Mouse (Mus musculus): Measurements from ENCODE around the gene Ccdc86.

Gene Ccdc86

DNA sequence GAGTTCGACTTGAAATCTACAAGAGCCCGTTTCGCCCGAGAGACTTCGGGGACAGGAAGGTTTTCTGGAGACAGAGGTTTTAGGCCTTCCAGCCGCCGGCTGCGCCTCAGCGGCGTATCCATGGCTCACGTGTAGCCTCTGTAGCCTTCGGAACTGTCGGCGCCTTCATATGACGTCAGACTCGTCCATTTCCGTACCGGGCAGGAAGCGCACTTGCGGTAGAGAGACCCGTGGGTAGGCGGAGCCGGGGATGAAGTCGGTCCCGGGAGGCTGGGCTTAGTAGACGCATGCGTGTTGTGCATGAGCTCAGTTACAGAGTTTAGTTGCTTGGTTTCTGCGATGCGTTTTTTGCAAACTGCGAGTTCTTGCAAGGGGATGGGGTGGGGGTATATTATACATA is at the start of gene Ccdc86:
Gene Ccdc86 (minus strand): TSS at position 155 of the 400 bp plus-strand sequence.
- in situ Hi-C loops (cut with MboI; ENCODE audit: unreplicated experiment in 2 of 2): no loop called here

DNA sequence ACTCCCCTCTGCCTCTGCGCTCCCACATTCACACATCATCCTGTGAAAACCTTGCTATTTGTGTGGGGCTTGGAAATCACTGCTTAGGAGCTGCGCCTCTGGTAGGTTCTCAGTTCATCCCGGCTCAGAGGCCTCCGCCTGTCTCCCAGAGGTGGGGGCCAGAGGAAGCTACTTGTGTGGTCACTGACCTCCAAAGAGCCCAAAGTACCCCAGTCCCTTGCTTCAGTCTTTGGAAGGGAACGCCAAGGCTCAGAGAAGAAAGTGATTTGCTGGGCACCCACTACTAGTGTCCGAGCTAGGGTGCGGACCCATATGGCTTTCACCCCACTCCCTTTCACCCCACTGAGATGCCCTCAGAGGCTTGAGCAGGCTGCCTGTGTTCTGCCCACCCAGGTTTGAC is 44.1 kb upstream of the Ccdc86 start, which contains the start of gene Ms4a15:
Gene Ms4a15 (minus strand): TSS at position 101 of the 400 bp plus-strand sequence.
- in situ Hi-C loops (cut with MboI; ENCODE audit: unreplicated experiment in 2 of 2): no loop called here

DNA sequence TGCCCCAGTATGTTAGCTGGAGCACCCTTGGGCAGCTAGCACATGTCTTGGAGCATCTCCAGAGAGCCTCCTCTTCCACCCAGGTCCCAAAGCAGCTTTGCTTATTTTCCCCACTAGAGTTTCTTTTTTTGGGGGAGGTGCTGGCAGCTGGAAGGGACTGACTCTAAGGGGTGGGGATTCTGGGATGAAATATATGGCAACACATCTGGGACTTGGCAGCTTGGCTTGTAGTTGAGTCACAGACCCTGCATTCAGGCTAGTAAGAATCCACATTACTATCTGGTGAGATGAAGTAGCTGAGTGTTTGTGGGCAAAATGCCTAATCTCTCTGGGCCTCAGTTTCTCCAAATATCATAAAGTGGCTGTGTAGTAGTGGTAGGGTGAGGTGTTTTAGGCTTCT is 42.8 kb upstream of the Ccdc86 start:
- in situ Hi-C loops (cut with MboI; ENCODE audit: unreplicated experiment in 2 of 2): no loop called here

DNA sequence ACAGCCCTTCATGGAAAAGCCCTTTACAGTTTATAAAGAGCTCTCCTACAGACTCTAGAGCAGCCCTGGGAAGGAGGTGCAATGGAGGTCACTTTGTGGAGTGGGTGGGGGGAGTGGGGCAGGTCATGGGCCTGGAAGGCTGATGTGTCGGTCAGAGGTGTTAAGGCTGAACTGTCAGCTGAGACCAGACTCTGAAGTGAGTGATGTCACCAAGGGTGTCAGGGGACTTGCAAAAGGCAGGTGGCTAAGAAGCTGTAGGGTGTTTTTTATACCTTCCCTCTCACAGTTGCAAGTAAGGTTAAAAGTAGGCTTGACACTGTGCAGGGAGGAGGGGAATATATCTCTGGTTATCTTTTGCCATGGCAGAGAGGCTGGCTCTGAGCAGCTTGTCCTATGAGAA is 41.7 kb upstream of the Ccdc86 start:
- in situ Hi-C loops (cut with MboI; ENCODE audit: unreplicated experiment in 2 of 2): no loop called here

DNA sequence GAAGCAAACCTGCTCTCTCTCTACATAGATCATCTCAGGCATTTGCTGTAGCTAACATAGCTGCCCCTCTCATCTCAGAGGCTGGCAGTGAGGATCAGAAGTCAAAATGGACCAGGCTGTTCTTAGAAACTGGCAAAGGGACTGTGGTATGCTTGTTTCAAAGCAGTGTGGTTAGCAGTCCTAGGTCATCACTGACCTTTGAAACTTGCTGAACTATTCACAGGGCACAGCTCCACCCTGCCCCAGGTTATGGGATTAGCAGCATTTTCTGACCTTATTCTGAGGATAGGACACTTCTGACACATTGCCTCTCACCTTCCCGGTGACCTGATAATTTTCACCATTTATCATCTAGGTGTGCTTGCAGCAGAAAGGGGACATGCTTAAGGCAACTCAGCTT is 39.5 kb upstream of the Ccdc86 start:
- in situ Hi-C loops (cut with MboI; ENCODE audit: unreplicated experiment in 2 of 2): no loop called here

DNA sequence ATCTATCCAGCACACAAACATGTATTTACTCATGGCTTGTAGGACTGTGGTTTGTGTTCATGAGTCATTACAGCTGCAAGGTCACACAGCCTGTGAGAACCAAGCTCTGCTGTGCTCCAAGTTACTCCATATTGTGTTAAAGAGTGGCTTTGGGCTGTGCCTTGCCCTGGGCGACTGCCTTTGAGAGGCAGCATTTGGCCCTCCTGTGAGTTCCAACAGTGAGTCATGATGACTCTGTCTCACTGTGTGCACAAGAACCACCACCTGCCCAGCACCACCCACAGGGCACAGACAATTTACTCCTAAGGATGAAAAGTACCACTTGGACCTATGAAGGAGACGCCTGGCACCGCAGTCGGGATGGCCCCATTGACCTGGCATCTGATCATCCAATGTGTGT is 36.8 kb upstream of the Ccdc86 start:
- in situ Hi-C loops (cut with MboI; ENCODE audit: unreplicated experiment in 2 of 2): no loop called here

DNA sequence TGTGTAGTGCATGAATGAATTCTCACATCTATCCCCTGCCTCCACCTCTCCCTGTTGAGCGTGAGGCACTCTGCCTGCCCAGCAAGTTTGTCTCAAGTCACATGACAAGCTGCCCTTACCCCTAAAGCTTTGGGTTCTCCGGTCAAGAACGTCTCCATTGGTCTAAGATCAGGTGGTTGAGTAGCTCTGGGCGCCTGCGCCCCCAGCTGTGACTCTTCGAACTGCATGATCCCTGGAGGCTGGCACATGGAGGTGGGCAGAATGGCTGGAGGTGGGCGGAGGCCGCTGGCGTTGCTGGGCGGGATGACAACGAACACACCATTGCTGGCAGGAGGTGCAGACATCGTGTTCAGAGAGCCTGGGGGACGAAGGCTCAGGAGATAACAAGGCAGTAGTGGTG is 35.5 kb upstream of the Ccdc86 start:
- in situ Hi-C loops (cut with MboI; ENCODE audit: unreplicated experiment in 2 of 2): no loop called here

DNA sequence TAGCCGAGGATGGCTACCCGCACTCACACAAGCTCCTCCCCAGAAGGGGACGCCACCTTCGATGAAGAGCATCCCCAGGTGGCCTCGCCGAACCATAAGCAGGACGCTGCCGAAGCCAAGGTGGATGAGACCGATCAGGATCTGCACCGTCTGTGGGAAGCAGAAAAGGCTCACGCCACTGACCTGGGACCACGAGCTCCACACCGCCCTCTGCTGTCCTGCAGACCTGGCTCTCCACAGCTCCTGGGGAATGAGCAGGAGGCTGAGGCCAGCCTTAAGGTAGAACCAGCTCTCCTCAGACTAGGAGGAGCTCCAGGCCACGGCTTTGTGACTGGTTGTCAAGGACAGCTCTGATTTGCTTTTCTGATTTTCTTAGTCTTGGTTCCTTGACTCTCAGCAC is 34.1 kb upstream of the Ccdc86 start:
- in situ Hi-C loops (cut with MboI; ENCODE audit: unreplicated experiment in 2 of 2): no loop called here

DNA sequence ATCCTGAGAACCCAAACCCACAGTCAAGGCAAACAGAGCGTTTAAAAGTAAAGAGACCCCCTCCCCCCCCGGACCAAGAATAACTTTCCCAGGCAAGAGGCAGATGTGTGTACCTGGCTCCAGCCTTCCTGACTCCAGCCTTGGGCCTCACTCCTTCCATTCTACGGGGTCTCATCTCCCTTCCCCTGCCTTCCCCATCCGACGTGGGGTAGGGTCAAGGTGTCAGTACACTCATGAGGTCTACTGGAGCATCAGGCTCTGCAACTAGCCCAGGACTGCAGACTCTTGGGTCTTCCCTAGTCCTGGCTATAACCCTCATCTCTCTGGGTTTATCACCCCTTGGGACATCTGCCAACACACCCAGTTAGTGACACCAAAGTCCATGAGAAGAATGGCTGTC is 31.1 kb upstream of the Ccdc86 start:
- in situ Hi-C loops (cut with MboI; ENCODE audit: unreplicated experiment in 2 of 2): no loop called here

DNA sequence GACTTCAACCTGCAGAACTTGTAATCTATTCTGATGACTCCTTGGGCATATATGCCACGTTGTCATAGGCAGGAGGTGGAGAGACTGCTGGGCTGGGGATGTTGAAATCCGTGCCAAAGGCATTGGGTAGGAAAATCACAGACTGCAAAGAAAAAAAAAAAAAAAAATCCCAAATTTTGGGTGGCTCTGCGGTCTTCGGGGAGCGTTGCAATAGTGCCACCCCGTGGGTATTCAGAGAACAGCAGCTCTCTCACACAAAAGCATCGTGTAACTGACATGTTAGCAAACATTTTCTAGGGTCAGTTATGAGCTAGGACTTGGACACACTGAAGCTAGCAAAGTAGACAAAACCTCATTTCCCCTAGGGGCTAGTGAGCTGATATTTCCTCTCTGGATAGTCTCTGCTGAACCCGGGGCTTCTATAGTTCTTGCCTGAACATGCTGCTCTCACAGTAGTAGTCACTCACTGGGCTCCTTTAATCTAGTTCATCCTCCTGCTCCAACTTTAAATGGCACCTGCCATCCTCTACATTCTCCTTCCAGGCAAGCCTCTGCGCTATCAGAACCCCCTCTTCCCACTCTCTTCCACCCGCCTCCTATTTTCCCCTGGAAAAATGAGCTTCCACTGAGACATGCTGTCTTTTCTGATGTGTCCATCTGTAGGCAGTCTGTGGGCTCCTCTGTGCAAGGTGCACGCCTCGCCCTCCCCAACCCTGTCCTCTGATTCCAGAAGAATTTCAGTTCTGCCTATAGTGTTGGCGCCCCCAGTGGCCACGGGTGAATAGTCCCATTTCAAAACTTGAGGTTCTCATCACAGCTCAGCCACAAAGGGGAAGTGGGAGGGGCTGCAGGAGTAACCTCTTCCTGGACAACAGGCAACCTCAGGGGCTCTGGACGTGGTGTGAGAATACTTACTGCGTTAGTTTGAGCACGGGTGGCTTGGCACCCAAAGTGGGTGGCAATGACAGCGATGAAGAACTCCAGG is 30.4 kb upstream of the Ccdc86 start:
- in situ Hi-C loops (cut with MboI; ENCODE audit: unreplicated experiment in 2 of 2): no loop called here

DNA sequence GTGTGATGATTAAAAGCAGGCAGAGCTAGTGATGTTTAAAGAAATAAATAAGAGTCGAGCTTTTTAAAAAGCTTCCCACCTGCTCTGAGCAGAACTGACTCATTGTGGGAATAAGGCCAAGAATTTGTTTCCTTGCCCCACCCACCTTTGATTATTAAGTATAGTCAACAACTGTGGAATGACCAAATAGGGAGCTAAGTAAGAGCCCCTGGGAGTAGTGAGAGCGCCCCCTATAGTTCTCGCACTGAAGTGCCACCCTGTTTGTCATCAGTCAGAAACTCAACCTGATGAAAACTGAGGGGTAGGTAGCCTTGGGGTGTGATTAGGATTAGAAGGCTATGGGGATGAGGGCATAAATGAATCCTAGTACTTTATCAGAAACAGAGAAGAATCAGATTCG is 27.3 kb upstream of the Ccdc86 start:
- in situ Hi-C loops (cut with MboI; ENCODE audit: unreplicated experiment in 2 of 2): no loop called here

DNA sequence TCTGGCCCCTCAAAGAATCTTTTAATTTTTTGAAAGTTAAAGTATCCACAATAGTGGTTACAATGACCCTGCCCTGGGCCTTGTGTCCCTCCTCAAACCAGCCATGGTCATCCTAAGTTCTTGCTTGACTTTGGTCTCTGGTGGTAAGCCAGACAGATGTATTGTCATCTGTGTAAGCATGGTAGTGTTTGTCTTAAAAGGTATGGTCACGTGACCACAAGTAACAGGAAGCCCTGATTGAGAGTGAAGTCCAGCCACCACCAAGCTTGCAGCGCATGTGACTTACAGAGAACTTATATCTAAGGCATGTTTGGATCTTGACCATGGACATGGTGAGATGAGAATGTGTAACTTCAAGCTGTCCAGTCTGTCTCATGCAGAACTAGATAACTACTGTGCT is 26.1 kb upstream of the Ccdc86 start:
- in situ Hi-C loops (cut with MboI; ENCODE audit: unreplicated experiment in 2 of 2): no loop called here

DNA sequence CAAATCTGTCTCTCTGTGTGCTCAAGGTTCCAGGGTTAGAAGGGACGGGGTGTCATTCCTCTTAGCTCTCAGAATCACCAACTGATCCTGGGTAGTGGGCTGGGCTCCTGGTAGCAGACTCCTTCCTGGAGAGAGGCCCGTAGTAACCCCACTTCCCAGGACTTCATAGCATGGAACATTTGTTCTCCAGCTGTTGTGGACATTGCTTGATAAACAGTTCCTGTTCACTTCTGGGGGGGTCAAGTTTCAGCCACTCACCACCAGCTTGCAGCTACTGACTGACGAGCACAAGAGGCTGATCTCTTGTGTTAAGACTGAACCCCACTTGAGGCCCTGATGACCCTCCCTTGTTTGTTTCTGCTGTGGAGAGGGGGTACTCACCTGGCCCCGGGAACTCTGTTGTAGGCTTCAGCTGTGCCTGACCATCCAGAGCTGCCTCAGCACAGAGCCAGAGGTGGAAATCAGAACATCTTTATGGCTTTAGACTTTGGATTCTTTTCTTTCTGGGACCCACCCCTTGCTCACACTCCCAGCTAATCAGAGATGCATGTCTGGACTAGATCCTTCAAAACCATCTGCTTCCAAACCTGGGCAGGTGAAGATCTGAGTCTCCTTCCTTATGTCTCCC is 25.3 kb upstream of the Ccdc86 start, which contains the start of gene Ms4a10:
Gene Ms4a10 (minus strand): TSS at position 433 of the 628 bp plus-strand sequence.
- in situ Hi-C loops (cut with MboI; ENCODE audit: unreplicated experiment in 2 of 2): no loop called here

DNA sequence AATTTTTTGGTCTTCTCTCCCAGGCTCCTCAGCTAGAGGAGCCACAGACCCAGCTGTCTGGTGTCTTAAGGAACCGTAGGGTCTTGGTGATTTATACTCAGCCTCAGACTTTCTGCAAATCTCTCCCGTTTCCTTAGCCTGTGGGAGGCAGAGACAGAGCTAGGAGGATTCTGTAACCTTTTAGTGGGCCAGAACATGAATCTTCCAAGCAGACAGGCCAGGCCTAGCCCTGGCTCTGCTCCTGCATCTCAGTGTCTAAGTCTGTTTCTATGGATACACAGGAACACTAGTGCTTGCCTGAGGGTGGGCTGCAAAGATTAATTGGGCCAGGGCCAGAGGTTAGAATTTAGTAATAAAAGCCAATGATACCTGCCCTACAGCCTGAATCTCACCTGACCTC is 24.1 kb upstream of the Ccdc86 start:
- in situ Hi-C loops (cut with MboI; ENCODE audit: unreplicated experiment in 2 of 2): no loop called here

DNA sequence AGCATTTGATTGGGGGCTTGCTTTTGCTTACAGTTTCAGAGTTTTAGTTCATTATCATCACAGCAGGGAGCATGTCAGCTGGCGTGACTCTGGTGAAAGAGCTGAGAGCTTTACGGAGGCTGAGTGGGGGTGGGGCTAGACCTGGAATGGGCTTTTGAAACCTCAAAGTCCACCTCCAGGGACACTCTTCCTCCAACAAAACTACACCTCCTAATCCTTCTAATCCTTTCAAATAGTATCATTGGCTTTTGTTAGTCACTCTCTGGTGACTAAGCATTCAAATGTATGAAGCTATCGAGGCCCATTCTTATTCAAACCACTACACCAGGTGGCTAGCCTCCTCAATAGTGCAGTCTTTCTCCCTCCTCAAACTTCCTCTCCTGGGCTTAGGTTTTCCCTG is 23.6 kb upstream of the Ccdc86 start:
- in situ Hi-C loops (cut with MboI; ENCODE audit: unreplicated experiment in 2 of 2): no loop called here

DNA sequence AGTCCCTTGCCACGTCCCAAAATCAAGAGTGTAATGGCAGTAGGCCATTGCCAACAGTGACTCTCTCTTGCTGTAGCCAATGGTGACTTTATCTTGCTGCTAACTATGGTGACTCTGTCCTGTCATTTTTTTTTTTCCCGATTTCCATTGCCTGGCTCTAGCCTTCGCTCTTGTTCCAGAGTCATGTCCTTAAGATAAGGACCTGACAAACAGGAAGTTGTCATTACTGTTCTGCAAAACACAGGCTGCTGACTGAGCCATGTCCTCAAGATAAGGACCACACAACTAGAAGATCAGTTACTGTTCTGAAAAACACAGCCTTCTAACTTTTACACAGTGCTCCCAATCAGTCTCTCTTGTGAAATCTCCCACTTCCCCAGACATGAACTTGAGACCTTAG is 21.4 kb upstream of the Ccdc86 start:
- in situ Hi-C loops (cut with MboI; ENCODE audit: unreplicated experiment in 2 of 2): no loop called here

DNA sequence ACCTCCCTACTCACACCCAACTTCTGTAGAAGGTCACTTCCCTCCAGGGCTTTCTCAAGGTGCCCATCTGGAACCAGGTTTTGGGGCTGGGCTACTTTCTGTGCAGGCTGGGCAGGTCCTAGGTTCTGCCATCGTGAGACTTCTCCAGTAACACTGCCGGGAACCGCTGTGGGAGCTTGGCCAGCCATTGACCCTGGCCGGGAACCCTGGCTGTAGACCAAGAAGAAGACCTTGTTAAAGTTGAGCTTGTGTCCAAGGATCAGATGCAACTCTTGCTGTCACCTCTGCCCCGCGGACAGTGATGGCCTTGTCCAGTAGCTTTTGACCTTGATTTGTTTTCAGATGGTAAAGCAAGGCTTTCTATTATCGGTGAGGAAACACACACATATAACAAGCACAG is 19.5 kb upstream of the Ccdc86 start:
- in situ Hi-C loops (cut with MboI; ENCODE audit: unreplicated experiment in 2 of 2): loop anchor here (10.0 kb wide), 1 partner anchor 144 kb away; no protein-coding TSS in a partner anchor

DNA sequence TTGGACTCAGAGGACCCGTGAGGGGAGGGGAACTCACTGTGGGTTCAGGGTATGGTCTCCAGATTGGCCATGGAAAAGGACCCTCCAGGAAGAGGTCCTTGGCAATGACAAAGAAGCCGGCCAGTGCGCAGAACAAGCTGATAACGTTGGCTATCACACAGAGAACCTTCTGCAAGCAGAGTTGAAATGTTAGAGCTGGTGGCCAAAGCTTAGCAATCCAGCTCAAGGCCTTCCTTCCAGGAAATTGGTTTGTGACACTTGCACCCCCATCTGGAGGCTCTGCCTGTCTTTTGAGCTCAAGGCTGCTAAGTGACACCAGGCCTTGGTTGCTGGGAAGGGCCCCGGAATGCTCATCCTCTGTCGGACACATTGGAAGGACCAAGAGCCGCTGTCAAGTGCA is 16.7 kb upstream of the Ccdc86 start:
- in situ Hi-C loops (cut with MboI; ENCODE audit: unreplicated experiment in 2 of 2): loop anchor here (10.0 kb wide), 1 partner anchor 141 kb away; no protein-coding TSS in a partner anchor

DNA sequence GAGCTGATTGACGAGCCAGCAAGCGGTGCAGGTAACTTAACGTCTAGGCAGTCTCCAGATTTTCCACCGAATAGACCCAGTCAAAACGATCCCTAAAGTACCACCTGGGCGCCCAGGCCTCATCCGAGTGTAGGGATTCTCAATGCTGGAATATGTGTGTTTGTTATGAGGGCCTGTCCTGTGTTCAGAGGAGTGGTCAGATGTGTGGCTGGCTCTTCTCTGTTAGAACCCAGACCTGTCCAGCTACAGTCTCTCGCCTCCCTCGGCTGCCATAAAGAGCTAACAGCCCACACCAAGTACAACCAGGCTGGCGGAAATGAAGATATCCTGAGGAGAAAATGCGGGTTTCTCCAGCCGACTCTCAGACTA is 10.9 kb upstream of the Ccdc86 start:
- in situ Hi-C loops (cut with MboI; ENCODE audit: unreplicated experiment in 2 of 2): loop anchor here (5.0 to 10.0 kb wide), 6 partner anchors 43 to 293 kb away; no protein-coding TSS in a partner anchor

DNA sequence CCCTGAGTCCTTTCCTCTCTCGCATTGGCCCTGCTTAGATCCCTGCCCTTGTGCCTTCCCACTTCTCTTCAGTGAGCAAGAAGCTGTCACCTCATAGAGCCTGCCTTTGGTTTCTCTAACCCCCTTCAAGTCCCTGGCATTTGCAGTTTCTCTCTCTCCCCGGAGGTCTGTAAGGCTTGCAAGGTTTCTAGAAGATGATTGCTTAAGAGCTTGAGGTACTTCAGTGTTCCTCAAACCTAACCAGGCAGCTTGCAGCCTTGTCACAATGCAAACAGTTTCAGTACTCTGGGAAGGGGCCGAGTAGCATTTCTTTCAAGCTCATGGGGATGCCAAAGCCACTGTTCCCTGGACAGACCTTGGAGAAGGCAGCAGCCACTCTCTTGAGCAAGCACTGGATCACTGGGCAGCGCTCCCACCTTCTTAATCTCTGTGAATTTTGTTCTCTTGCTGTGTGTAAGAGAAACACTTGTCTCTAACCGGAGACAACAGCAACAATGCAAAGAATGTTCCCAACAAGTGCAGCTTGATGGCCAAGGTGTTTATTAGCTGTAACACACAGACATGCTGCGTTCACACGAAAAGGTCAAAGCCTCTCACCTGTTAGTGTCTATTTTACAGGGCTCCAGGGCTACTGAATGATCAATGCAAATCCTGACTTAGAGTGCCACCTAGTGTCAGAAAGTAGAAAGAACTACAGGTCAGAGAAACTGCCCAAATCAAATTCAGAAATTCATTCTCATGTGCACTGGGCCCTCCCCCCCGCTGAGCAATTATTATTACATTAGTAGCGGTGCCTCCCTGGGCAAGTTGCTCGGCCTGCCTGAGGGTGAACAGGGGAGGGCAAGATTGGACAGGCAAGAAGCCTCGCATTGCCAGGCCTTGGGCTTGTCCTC is 10.3 kb upstream of the Ccdc86 start:
- in situ Hi-C loops (cut with MboI; ENCODE audit: unreplicated experiment in 2 of 2): loop anchor here in 1 of 2 experiments (5.0 kb wide), 3 partner anchors 57 to 292 kb away; no protein-coding TSS in a partner anchor

Data from v-Abl transformed pro-B cells (cell line).